Mouse (Mus musculus): ENCODE data around the gene Ndufv1. TPM values are rescaled to one million over a fixed set of nuclear protein-coding genes. Genes with fewer than 3 reads are reported as not detected.
"Not testable (repeated sequence)": the region's sequence is repeated elsewhere in the genome, so short reads cannot be mapped to it uniquely, and the experiment has no call there.

Gene Ndufv1
- polyA plus RNA-seq, 1 experiment = 165 TPM

- not testable (repeated sequence) for DNase-seq (ENCODE audit: low read depth)
Measured at GRCm38 (mm10) chr19:3974608-3975007, 38.0 kb downstream of the Ndufv1 start.

- DNase-seq (ENCODE audit: low read depth) = peak; percentile 75
Measured at GRCm38 (mm10) chr19:3972229-3972628, 40.4 kb downstream of the Ndufv1 start, which contains the start of gene Aldh3b2. TSS of gene Aldh3b2 (plus strand) at chr19:3972328.

GRCm38 (mm10) chr19:3967258-3967657 lies 45.3 kb downstream of the Ndufv1 start:
- DNase-seq (ENCODE audit: low read depth) = no peak

- DNase-seq (ENCODE audit: low read depth) = no peak
Measured at GRCm38 (mm10) chr19:3966330-3967075, 46.1 kb downstream of the Ndufv1 start.

- DNase-seq (ENCODE audit: low read depth) = no peak
Measured at GRCm38 (mm10) chr19:3964030-3964429, 48.6 kb downstream of the Ndufv1 start.

- no peak for DNase-seq (ENCODE audit: low read depth)
Measured at GRCm38 (mm10) chr19:3962469-3962868, 50.1 kb downstream of the Ndufv1 start.

- not testable (repeated sequence) for DNase-seq (ENCODE audit: low read depth)
Measured at GRCm38 (mm10) chr19:3961805-3962204, 50.8 kb downstream of the Ndufv1 start.

GRCm38 (mm10) chr19:3960211-3960610 lies 52.4 kb downstream of the Ndufv1 start:
- DNase-seq (ENCODE audit: low read depth) = no peak

- DNase-seq (ENCODE audit: low read depth) = no peak
Measured at GRCm38 (mm10) chr19:3959030-3959429, 53.6 kb downstream of the Ndufv1 start.

GRCm38 (mm10) chr19:3958470-3958869 lies 54.1 kb downstream of the Ndufv1 start, which contains the start of gene Aldh3b3:
TSS of gene Aldh3b3 (plus strand) at chr19:3958645.
- DNase-seq (ENCODE audit: low read depth) = no peak

Other genes starting within 250 kb of the Ndufv1 start
- gene Kmt5b, start 245.4 kb downstream of the Ndufv1 start, polyA plus RNA-seq (2012; rRNA removed) = 14.9 and 21.8 TPM in 2 replicates
- 53.3 and 55.9 TPM in 2 replicates for gene Chka, start 161.0 kb downstream of the Ndufv1 start, polyA plus RNA-seq (2012; rRNA removed)
- gene Tcirg1, start 105.7 kb downstream of the Ndufv1 start, polyA plus RNA-seq (2012; rRNA removed) = 61.0 and 75.4 TPM in 2 replicates
- gene Ndufs8, start 100.0 kb downstream of the Ndufv1 start, polyA plus RNA-seq (2012; rRNA removed) = 225 and 260 TPM in 2 replicates
- gene Aldh3b1, start 83.0 kb downstream of the Ndufv1 start, polyA plus RNA-seq (2012; rRNA removed) = 9.2 and 12.7 TPM in 2 replicates
- 93.7 TPM in 2 replicates for gene Unc93b1, start 77.6 kb downstream of the Ndufv1 start, polyA plus RNA-seq (2012; rRNA removed)
- 0.51 and 0.86 TPM in 2 replicates for gene Aldh3b3, start 54.2 kb downstream of the Ndufv1 start, polyA plus RNA-seq (2012; rRNA removed)
- gene Aldh3b2, start 40.5 kb downstream of the Ndufv1 start, polyA plus RNA-seq (2012; rRNA removed) = 20.1 and 30.9 TPM in 2 replicates
- gene Acy3, start 26.2 kb downstream of the Ndufv1 start, polyA plus RNA-seq (2012; rRNA removed) = 45.4 and 50.9 TPM in 2 replicates
- not detected in 2 replicates for gene Tbx10, start 20.1 kb downstream of the Ndufv1 start, polyA plus RNA-seq (2012; rRNA removed)
- gene Nudt8, start 12.2 kb downstream of the Ndufv1 start, polyA plus RNA-seq (2012; rRNA removed) = 10.2 and 19.7 TPM in 2 replicates
- gene Gm49405, start 12.2 kb downstream of the Ndufv1 start, polyA plus RNA-seq (2012; rRNA removed) = 1.3 and 1.4 TPM in 2 replicates
- gene Doc2g, start 9.5 kb downstream of the Ndufv1 start, polyA plus RNA-seq (2012; rRNA removed) = 5.5 and 6.1 TPM in 2 replicates
- gene Gstp1, start 25.2 kb upstream of the Ndufv1 start, polyA plus RNA-seq (2012; rRNA removed) = 787 and 813 TPM in 2 replicates
- gene Gstp2, start 33.2 kb upstream of the Ndufv1 start, polyA plus RNA-seq (2012; rRNA removed) = 14.7 and 39.9 TPM in 2 replicates
- gene Gstp3, start 46.8 kb upstream of the Ndufv1 start, polyA plus RNA-seq (2012; rRNA removed) = 0.93 and 3.0 TPM in 2 replicates
- gene Cabp2, start 68.8 kb upstream of the Ndufv1 start, polyA plus RNA-seq (2012; rRNA removed) = not detected in 2 replicates
- gene Cdk2ap2, start 84.4 kb upstream of the Ndufv1 start, polyA plus RNA-seq (2012; rRNA removed) = 162 and 208 TPM in 2 replicates
- gene Pitpnm1, start 87.2 kb upstream of the Ndufv1 start, polyA plus RNA-seq (2012; rRNA removed) = 68.4 and 81.9 TPM in 2 replicates
- 99.1 and 121 TPM in 2 replicates for gene Aip, start 113.1 kb upstream of the Ndufv1 start, polyA plus RNA-seq (2012; rRNA removed)
- gene Gpr152, start 127.0 kb upstream of the Ndufv1 start, polyA plus RNA-seq (2012; rRNA removed) = 0.20 and 0.39 TPM in 2 replicates
- 0.15 and 0.28 TPM in 2 replicates for gene Cabp4, start 131.2 kb upstream of the Ndufv1 start, polyA plus RNA-seq (2012; rRNA removed)
- gene Coro1b, start 135.8 kb upstream of the Ndufv1 start, polyA plus RNA-seq (2012; rRNA removed) = 251 and 287 TPM in 2 replicates
- 5.8 and 5.9 TPM in 2 replicates for gene Ptprcap, start 140.8 kb upstream of the Ndufv1 start, polyA plus RNA-seq (2012; rRNA removed)
- gene Rps6kb2, start 150.5 kb upstream of the Ndufv1 start, polyA plus RNA-seq (2012; rRNA removed) = 31.1 and 32.0 TPM in 2 replicates
- gene Carns1, start 162.7 kb upstream of the Ndufv1 start, polyA plus RNA-seq (2012; rRNA removed) = 8.4 and 10.0 TPM in 2 replicates
- gene Tbc1d10c, start 178.5 kb upstream of the Ndufv1 start, polyA plus RNA-seq (2012; rRNA removed) = 3.6 and 4.5 TPM in 2 replicates
- 570 and 585 TPM in 2 replicates for gene Ppp1ca, start 179.3 kb upstream of the Ndufv1 start, polyA plus RNA-seq (2012; rRNA removed)
- 27.3 and 31.9 TPM in 2 replicates for gene Rad9a, start 188.9 kb upstream of the Ndufv1 start, polyA plus RNA-seq (2012; rRNA removed)
- gene Clcf1, start 201.4 kb upstream of the Ndufv1 start, polyA plus RNA-seq (2012; rRNA removed) = 6.6 and 7.9 TPM in 2 replicates
- 1.2 TPM in 1 of 2 replicates, not detected in the other for gene AC109138.7, start 201.6 kb upstream of the Ndufv1 start, polyA plus RNA-seq (2012; rRNA removed)
- gene Pold4, start 219.1 kb upstream of the Ndufv1 start, polyA plus RNA-seq (2012; rRNA removed) = 111 and 164 TPM in 2 replicates

Measured in gonadal fat pad, adult 2 months (tissue).